In the genomic region with DNA sequence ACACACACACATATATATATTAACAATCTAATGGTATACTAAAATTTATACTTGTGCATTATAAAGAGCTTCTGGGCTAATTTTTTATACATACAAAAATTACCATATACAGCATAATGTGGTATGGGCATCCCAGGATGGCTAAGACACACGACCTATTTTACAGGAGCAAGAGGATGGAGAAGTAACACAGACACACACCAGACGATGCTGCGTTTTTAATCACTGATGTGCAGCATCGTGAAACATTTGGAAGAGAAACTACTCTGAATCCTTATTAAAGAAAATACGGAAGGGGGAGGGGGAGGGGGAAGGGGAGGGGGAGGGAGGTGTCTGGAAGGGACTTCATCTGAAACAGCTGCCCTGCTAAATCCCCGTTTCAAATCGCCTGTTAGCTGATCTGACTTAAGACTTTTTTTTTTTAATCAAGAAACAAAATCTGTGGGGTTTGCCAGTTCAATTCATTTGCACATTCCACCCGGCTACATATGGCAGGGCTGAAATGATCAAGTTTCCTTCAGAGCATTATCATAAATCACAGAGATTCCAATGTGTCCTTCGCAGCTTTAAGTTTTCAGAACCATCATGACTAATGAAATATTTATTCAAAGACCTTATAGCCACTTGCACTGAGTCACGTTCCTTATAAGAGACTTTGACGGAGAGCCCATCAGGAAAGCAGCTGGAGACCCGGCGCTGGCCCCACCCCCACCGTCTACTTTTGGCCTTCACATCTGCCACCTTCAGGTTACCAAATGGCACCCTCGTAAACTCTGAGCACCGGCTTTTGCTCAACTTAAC, we compare ENCODE assay signal across 9 mouse cellular contexts.
DNase-seq lines count a peak whose midpoint lies in the region; ATAC-seq lines count a peak whose summit lies in the region.
"Had no signal": no experiment of that assay in that cellular context is flagged by ENCODE, and none has a peak within 500 bp of the region (broad histone marks: within the 10 kb centered on the region; RNA-seq: fewer than 3 reads in every experiment).

No protein-coding gene starts in this region.

- peaks cover 4% of the 10 kb centered on the region; the same call in 1 of the 2 replicates for H3K4me1 ChIP-seq in heart, embryonic 16.5 days (ENCODE audit: control insufficient read depth, insufficient read depth, low read length)
- peaks cover 7% of the 10 kb centered on the region for H3K4me1 ChIP-seq in hindbrain, embryonic 12.5 days

- DNase-seq in heart, adult 8-10 months (ENCODE audit: low spot score), result no peak
- DNase-seq in brain, adult 2 months (ENCODE audit: low read depth, low spot score), result peak; percentile 10
- DNase-seq in neural tube, embryonic 10.5 days (ENCODE audit: extremely low spot score, low spot score), result peak; percentile 58
- no peak for DNase-seq in cerebellum, postnatal 14 days
- no peak for DNase-seq in layer of hippocampus, postnatal 14 days (ENCODE audit: low spot score in 2 of 2)
- DNase-seq in right cerebral cortex, postnatal 14 days, result no peak

- peak overlapping the region; percentile 16; the same call in 1 of the 2 replicates for H3K4me3 ChIP-seq in heart, embryonic 16.5 days (ENCODE audit: low read length)
- H3K4me3 ChIP-seq in hindbrain, embryonic 12.5 days, result no peak overlapping the region

- WGBS in heart, embryonic 16.5 days, result 16% methylated on average over 16 of the region's 16 CpGs
- WGBS in hindbrain, embryonic 12.5 days, result 15% methylated on average over 16 of the region's 16 CpGs

- H3K27ac ChIP-seq in heart, embryonic 16.5 days (ENCODE audit: low read length), result no peak overlapping the region
- H3K27ac ChIP-seq in hindbrain, embryonic 12.5 days, result no peak overlapping the region

- H3K9me3 ChIP-seq in heart, embryonic 16.5 days (replicated peaks; ENCODE audit: control insufficient read depth, low read length), result no peaks in the 10 kb centered on the region
- H3K9me3 ChIP-seq in hindbrain, embryonic 12.5 days (replicated peaks), result no peaks in the 10 kb centered on the region

- H3K36me3 ChIP-seq in heart, embryonic 16.5 days (ENCODE audit: control insufficient read depth, insufficient read depth), result no peaks in the 10 kb centered on the region
- no peaks in the 10 kb centered on the region for H3K36me3 ChIP-seq in hindbrain, embryonic 12.5 days

- peak overlapping the region; percentile 48 for H3K4me2 ChIP-seq in heart, embryonic 16.5 days (ENCODE audit: low read depth, low read length)
- peak overlapping the region; percentile 33 for H3K4me2 ChIP-seq in hindbrain, embryonic 12.5 days (replicated peaks)

- H3K9ac ChIP-seq in heart, embryonic 16.5 days (ENCODE audit: low read length), result no peak overlapping the region
- H3K9ac ChIP-seq in hindbrain, embryonic 12.5 days, result no peak overlapping the region

- ATAC-seq in heart, embryonic 16.5 days (replicated peaks; ENCODE audit: extremely low read depth, insufficient read depth, low FRiP score), result no peak
- peak; percentile 48; the same call in 1 of the 2 replicates for ATAC-seq in hindbrain, embryonic 12.5 days (ENCODE audit: low FRiP score)
- ATAC-seq: Patski had no signal

- no peaks in the 10 kb centered on the region for H3K27me3 ChIP-seq in heart, embryonic 16.5 days (ENCODE audit: control insufficient read depth, insufficient read depth, low read length)
- no peaks in the 10 kb centered on the region for H3K27me3 ChIP-seq in hindbrain, embryonic 12.5 days
- H3K27me3 ChIP-seq: Patski had no signal

Comparison
In these comparisons a context has a peak if more than half of its experiments do, and no peak if none do; other contexts are left out.
1. DNase-seq: peak in brain, adult 2 months (single experiment) and neural tube, embryonic 10.5 days (single experiment); none in heart, adult 8-10 months (single experiment), cerebellum, postnatal 14 days (0 of 2), layer of hippocampus, postnatal 14 days (0 of 2) and right cerebral cortex, postnatal 14 days (single experiment).